Mouse (Mus musculus) CH12.LX (cell line): ENCODE results near the gene Tmem204.

ENCODE experiments used
- CHD1 ChIP-seq: IDR thresholded peaks from 2 replicates; pipeline ENCODE4 v1.6.1; 2012; ENCODE audit warnings: low read depth, low read length, improper control_type of control experiment, inconsistent platforms
- CTCF ChIP-seq, 2 experiments: IDR thresholded peaks in 1 of 2; conservative IDR thresholded peaks in 1 of 2; 2 replicates each; pipeline ENCODE4 v1.5.1; 2011 to 2012; ENCODE audit warnings: low read depth in 2 of 2, low read length in 2 of 2, improper control_type of control experiment in 1 of 2, inconsistent platforms in 1 of 2, mild to moderate bottlenecking in 1 of 2, moderate library complexity in 1 of 2
- MAFK ChIP-seq: IDR thresholded peaks from 2 replicates; pipeline ENCODE4 v1.6.1; 2011; ENCODE audit warnings: low read length, improper control_type of control experiment; ENCODE audit not compliant: insufficient replicate concordance
- POLR2A ChIP-seq: IDR thresholded peaks from 2 replicates; pipeline ENCODE4 v1.6.1; 2011; ENCODE audit warnings: low read depth, mild to moderate bottlenecking, improper control_type of control experiment, low read length
- TCF12 ChIP-seq: IDR thresholded peaks from 2 replicates; pipeline ENCODE4 v1.6.1; 2014; ENCODE audit warnings: low read depth, mild to moderate bottlenecking, inconsistent platforms, low read length, improper control_type of control experiment

DNA sequence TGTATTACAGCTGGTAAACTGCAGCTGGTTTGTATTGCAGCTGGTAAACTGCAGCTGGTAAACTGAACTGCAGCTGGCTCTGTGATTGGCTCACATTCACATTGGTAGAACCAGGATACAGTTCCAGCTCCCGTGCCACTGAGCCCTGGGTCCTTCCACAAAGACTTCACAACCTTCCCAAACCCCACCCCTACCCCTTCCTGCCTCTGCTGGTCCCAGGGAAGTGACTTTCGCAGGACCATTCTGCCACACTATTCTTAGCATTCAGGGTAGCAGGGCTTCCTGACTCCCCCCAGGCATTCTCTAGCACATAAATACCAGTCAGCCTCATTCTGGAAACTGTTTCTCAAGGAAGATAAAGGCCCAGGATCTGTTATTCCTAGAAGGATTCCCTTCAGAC, 14.7 kb downstream of the Tmem204 start:
- TF ChIP-seq CTCF (conservative IDR thresholded peaks at IDR 0.05 in 1 of 2, IDR thresholded peaks at IDR 0.05 in 1 of 2; ENCODE audit: low read depth in 2 of 2, low read length in 2 of 2) (no peak), POLR2A (no peak), MAFK (no peak), TCF12 (no peak), CHD1 (no peak)
